Mouse (Mus musculus) hindbrain, embryonic 15.5 days (tissue): Measurements from ENCODE around the gene Tnfrsf1a. TPM values are rescaled to one million over a fixed set of nuclear protein-coding genes. Genes with fewer than 3 reads are reported as not detected.
A peak's percentile ranks its signal among the peaks of the same experiment; 100 is the strongest.

Experiments
- ATAC-seq: fragments of 200-750 bp; cut with Nextera tagmentation; 2 replicates; pipeline ENCODE4 v1.8.0; 2017; ENCODE audit warnings: low read depth, moderate number of reproducible peaks, moderate TSS enrichment; ENCODE audit not compliant: low FRiP score
- H3K27ac ChIP-seq: fragments of 300-500 bp; sonication (generic); replicated peaks from 2 replicates; pipeline ENCODE4 v1.5.1; 2015; ENCODE audit warnings: mild to moderate bottlenecking, inconsistent platforms
- H3K27me3 ChIP-seq: fragments of 300-500 bp; sonication (generic); 2 replicates; pipeline ENCODE4 v1.6.1; 2015; ENCODE audit warnings: control low read depth, inconsistent platforms
- H3K36me3 ChIP-seq: fragments of 300-500 bp; sonication (generic); 2 replicates; pipeline ENCODE4 v1.6.1; 2015; ENCODE audit warnings: control low read depth, inconsistent platforms
- H3K4me1 ChIP-seq: fragments of 300-500 bp; sonication (generic); replicated peaks from 2 replicates; pipeline ENCODE4 v1.6.1; 2015; ENCODE audit warnings: control low read depth, inconsistent platforms
- H3K4me2 ChIP-seq: fragments of 300-500 bp; sonication (generic); 2 replicates; pipeline ENCODE4 v1.6.1; 2015; ENCODE audit warnings: moderate library complexity, mild to moderate bottlenecking, inconsistent platforms
- H3K4me3 ChIP-seq: fragments of 300-500 bp; sonication (generic); 2 replicates; pipeline ENCODE4 v1.5.1; 2015; ENCODE audit warnings: mild to moderate bottlenecking, inconsistent platforms
- H3K9ac ChIP-seq: fragments of 300-500 bp; sonication (generic); 2 replicates; pipeline ENCODE4 v1.6.1; 2015; ENCODE audit warnings: inconsistent platforms
- H3K9me3 ChIP-seq: fragments of 300-500 bp; sonication (generic); 2 replicates; pipeline ENCODE4 v1.6.1; 2016; ENCODE audit warnings: control low read depth, inconsistent platforms
- WGBS: fragments of 180-500 bp; shearing (Covaris S2); methylation state at CpG from one replicate; pipeline ENCODE4 v1.1.7; 2015; 5-methylcytosine and 5-hydroxymethylcytosine counted together
- polyA plus RNA-seq: library from polyadenylated mRNA; unstranded; fragments of >200 nt; fragmentation: Nextera tagmentation; extraction: Ambion mirVana; gene quantifications from 2 replicates; pipeline ENCODE4 v1.2.1, GENCODE M21; 2015

The Tnfrsf1a gene
- polyA plus RNA-seq, 1 experiment from 2014 or later = 14.8 TPM

- 87% methylated on average over 5 of the region's 5 CpGs for WGBS
- H3K4me2 ChIP-seq = no peak overlapping the region
- no peaks in the 10 kb centered on the region for H3K27me3 ChIP-seq
- ATAC-seq = no peak
- no peak overlapping the region for H3K4me3 ChIP-seq
- no peak overlapping the region for H3K9ac ChIP-seq
- 0 out of 2 replicates have a peak, but pooled peaks cover 3% of the 10 kb centered on the region for H3K4me1 ChIP-seq
- H3K27ac ChIP-seq = no peak overlapping the region
- no peaks in the 10 kb centered on the region for H3K9me3 ChIP-seq
- H3K36me3 ChIP-seq = no peaks in the 10 kb centered on the region
These were observed 20.9 kb upstream of the Tnfrsf1a start for GRCm38 (mm10) chr6:125328243-125328642.

GRCm38 (mm10) chr6:125330626-125331326 lies 18.4 kb upstream of the Tnfrsf1a start:
- H3K9ac ChIP-seq = peak overlapping the region; percentile 50
- H3K36me3 ChIP-seq = no peaks in the 10 kb centered on the region
- H3K4me2 ChIP-seq = peak overlapping the region; percentile 82
- H3K4me3 ChIP-seq = peak overlapping the region; percentile 48
- 0 out of 2 replicates have a peak, but pooled peaks cover 3% of the 10 kb centered on the region for H3K4me1 ChIP-seq
- H3K27me3 ChIP-seq = no peaks in the 10 kb centered on the region
- WGBS = 1% methylated on average over 39 of the region's 39 CpGs
- peak; percentile 89 for ATAC-seq
- no peak overlapping the region for H3K27ac ChIP-seq
- no peaks in the 10 kb centered on the region for H3K9me3 ChIP-seq

- ATAC-seq = no peak
- 0 out of 2 replicates have a peak, but pooled peaks cover 3% of the 10 kb centered on the region for H3K4me1 ChIP-seq
These were observed 15.9 kb upstream of the Tnfrsf1a start for GRCm38 (mm10) chr6:125333112-125333899.

GRCm38 (mm10) chr6:125334356-125334755 lies 14.8 kb upstream of the Tnfrsf1a start:
- H3K9ac ChIP-seq = no peak overlapping the region
- H3K4me3 ChIP-seq = no peak overlapping the region
- no peaks in the 10 kb centered on the region for H3K27me3 ChIP-seq
- 0 out of 2 replicates have a peak, but pooled peaks cover 3% of the 10 kb centered on the region for H3K4me1 ChIP-seq
- no peaks in the 10 kb centered on the region for H3K9me3 ChIP-seq
- no peaks in the 10 kb centered on the region for H3K36me3 ChIP-seq
- H3K27ac ChIP-seq = no peak overlapping the region
- no peak overlapping the region for H3K4me2 ChIP-seq
- 69% methylated on average over 2 of the region's 2 CpGs for WGBS
- no peak for ATAC-seq

More at GRCm38 (mm10) chr6:125333112-125333899, 15.9 kb upstream of the Tnfrsf1a start:
- Histone ChIP-seq H3K27ac (no peak overlapping the region), H3K36me3 (no peaks in the 10 kb centered on the region), H3K27me3 (no peaks in the 10 kb centered on the region), H3K9me3 (no peaks in the 10 kb centered on the region), H3K9ac (no peak overlapping the region), H3K4me3 (no peak overlapping the region), H3K4me2 (no peak overlapping the region)
- 85% methylated on average over 14 of the region's 14 CpGs for WGBS

- Histone ChIP-seq H3K27me3 (no peaks in the 10 kb centered on the region), H3K27ac (no peak overlapping the region), H3K4me3 (no peak overlapping the region), H3K9ac (no peak overlapping the region), H3K4me1 (no peaks in the 10 kb centered on the region), H3K36me3 (no peaks in the 10 kb centered on the region), H3K9me3 (no peaks in the 10 kb centered on the region), H3K4me2 (no peak overlapping the region)
- no peak for ATAC-seq
- 70% methylated on average over 9 of the region's 9 CpGs for WGBS
These were observed 10.1 kb upstream of the Tnfrsf1a start for GRCm38 (mm10) chr6:125338791-125339660.

GRCm38 (mm10) chr6:125340244-125340643 lies 8.9 kb upstream of the Tnfrsf1a start:
- WGBS = 82% methylated on average over 5 of the region's 5 CpGs
- no peak overlapping the region for H3K4me2 ChIP-seq
- no peak overlapping the region for H3K9ac ChIP-seq
- no peaks in the 10 kb centered on the region for H3K36me3 ChIP-seq
- no peaks in the 10 kb centered on the region for H3K27me3 ChIP-seq
- no peaks in the 10 kb centered on the region for H3K9me3 ChIP-seq
- H3K27ac ChIP-seq = no peak overlapping the region
- no peak overlapping the region for H3K4me3 ChIP-seq
- H3K4me1 ChIP-seq = no peaks in the 10 kb centered on the region
- peak; percentile 15; the same call in 1 of the 2 replicates for ATAC-seq

- Histone ChIP-seq H3K9ac (no peak overlapping the region), H3K36me3 (no peaks in the 10 kb centered on the region), H3K4me1 (no peaks in the 10 kb centered on the region), H3K27me3 (no peaks in the 10 kb centered on the region), H3K9me3 (no peaks in the 10 kb centered on the region), H3K4me3 (no peak overlapping the region), H3K27ac (no peak overlapping the region), H3K4me2 (no peak overlapping the region)
- ATAC-seq = no peak
- 53% methylated on average over 3 of the region's 3 CpGs for WGBS
These were observed 7.0 kb upstream of the Tnfrsf1a start for GRCm38 (mm10) chr6:125342198-125342597.

GRCm38 (mm10) chr6:125344084-125344483 lies 5.1 kb upstream of the Tnfrsf1a start:
- H3K27ac ChIP-seq = no peak overlapping the region
- no peak overlapping the region for H3K9ac ChIP-seq
- no peak overlapping the region for H3K4me3 ChIP-seq
- H3K9me3 ChIP-seq = no peaks in the 10 kb centered on the region
- 47% methylated on average over 8 of the region's 8 CpGs for WGBS
- 0 out of 2 replicates have a peak, but pooled peaks cover 4% of the 10 kb centered on the region for H3K27me3 ChIP-seq
- no peak; the same call in 1 of the 2 replicates for ATAC-seq
- H3K4me1 ChIP-seq = peaks cover 4% of the 10 kb centered on the region
- no peaks in the 10 kb centered on the region for H3K36me3 ChIP-seq
- H3K4me2 ChIP-seq = no peak overlapping the region

- Histone ChIP-seq H3K27ac (no peak overlapping the region), H3K27me3 (peaks cover 6% of the 10 kb centered on the region; the same call in 1 of the 2 replicates), H3K4me3 (no peak overlapping the region), H3K4me2 (no peak overlapping the region), H3K4me1 (peaks cover 12% of the 10 kb centered on the region), H3K9ac (no peak overlapping the region), H3K9me3 (no peaks in the 10 kb centered on the region), H3K36me3 (no peaks in the 10 kb centered on the region)
- 73% methylated on average over 4 of the region's 4 CpGs for WGBS
- ATAC-seq = no peak
These were observed 4.3 kb upstream of the Tnfrsf1a start for GRCm38 (mm10) chr6:125344866-125345265.

- ATAC-seq = no peak
- Histone ChIP-seq H3K9me3 (no peaks in the 10 kb centered on the region), H3K4me1 (peaks cover 17% of the 10 kb centered on the region), H3K27ac (no peak overlapping the region), H3K4me2 (no peak overlapping the region), H3K9ac (no peak overlapping the region), H3K27me3 (peaks cover 10% of the 10 kb centered on the region; the same call in 1 of the 2 replicates), H3K4me3 (no peak overlapping the region), H3K36me3 (no peaks in the 10 kb centered on the region)
- WGBS = 70% methylated on average over 1 of the region's 1 CpGs
These were observed 3.5 kb upstream of the Tnfrsf1a start for GRCm38 (mm10) chr6:125345625-125346024.

GRCm38 (mm10) chr6:125346029-125346428 lies 3.1 kb upstream of the Tnfrsf1a start:
- H3K27me3 ChIP-seq = peaks cover 10% of the 10 kb centered on the region; the same call in 1 of the 2 replicates
- H3K4me1 ChIP-seq = peaks cover 17% of the 10 kb centered on the region
- no peak overlapping the region for H3K4me3 ChIP-seq
- no peak overlapping the region for H3K9ac ChIP-seq
- no peak overlapping the region for H3K27ac ChIP-seq
- H3K36me3 ChIP-seq = no peaks in the 10 kb centered on the region
- no peak for ATAC-seq
- no peaks in the 10 kb centered on the region for H3K9me3 ChIP-seq
- 54% methylated on average over 2 of the region's 2 CpGs for WGBS
- H3K4me2 ChIP-seq = no peak overlapping the region
